Mouse (Mus musculus): ENCODE measurements around the gene Hoxb3. TPM values are rescaled to one million over a fixed set of nuclear protein-coding genes. Genes with fewer than 3 reads are reported as not detected.

The Hoxb3 gene
- total and polyA plus RNA-seq, 2 experiments from 2014 or later, result 9.2 TPM; not detected in 1

- Histone ChIP-seq H3K36me3 (ENCODE audit: insufficient read depth, low read length) (no peaks in the 10 kb centered on the region), H3K9me3 (ENCODE audit: low read length) (no peaks in the 10 kb centered on the region), H3K9ac (replicated peaks; ENCODE audit: low read length, poor library complexity, severe bottlenecking) (no peak overlapping the region), H3K27ac (ENCODE audit: low read depth, low read length) (no peak overlapping the region), H3K4me2 (ENCODE audit: low read depth, low read length, poor library complexity, severe bottlenecking) (no peak overlapping the region), H3K4me1 (ENCODE audit: insufficient read depth, low read length) (no peaks in the 10 kb centered on the region), H3K27me3 (ENCODE audit: insufficient read depth, low read length) (peaks cover 91% of the 10 kb centered on the region), H3K4me3 (ENCODE audit: low read depth, low read length) (no peak overlapping the region)
- ATAC-seq (ENCODE audit: low FRiP score) (no peak), DNase-seq (ENCODE audit: low spot score) (no peak)
- 16% methylated on average over 3 of the region's 3 CpGs for WGBS
- no peak for TF ChIP-seq CTCF (IDR thresholded peaks at IDR 0.05)
These were observed 48.6 kb downstream of the Hoxb3 start for GRCm38 (mm10) chr11:96371726-96372125.

DNA sequence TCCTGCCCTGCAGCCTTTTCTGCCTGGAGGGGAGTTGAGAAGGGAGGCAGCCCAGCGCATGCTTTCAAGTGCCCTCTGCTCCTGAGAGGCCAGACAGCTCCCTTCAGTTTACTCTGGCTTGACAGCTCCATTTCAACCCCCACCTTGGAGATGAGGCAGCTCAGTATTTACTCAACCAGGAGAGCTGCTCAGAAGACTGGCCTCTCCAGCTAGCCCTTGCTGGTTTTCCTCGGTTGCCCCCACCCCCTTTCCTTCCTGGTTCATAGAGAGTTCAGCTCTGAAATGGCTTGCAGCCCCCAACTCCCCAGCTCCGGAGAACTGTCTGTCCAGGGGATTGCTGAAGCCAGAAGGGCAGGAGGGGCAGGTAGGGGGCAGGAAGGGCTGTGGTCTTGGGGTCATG, 49.4 kb downstream of the Hoxb3 start:
- no peaks in the 10 kb centered on the region for H3K9me3 ChIP-seq (ENCODE audit: low read length)
- no peak for TF ChIP-seq CTCF (IDR thresholded peaks at IDR 0.05)
- no peak overlapping the region for H3K27ac ChIP-seq (ENCODE audit: low read depth, low read length)
- H3K36me3 ChIP-seq (ENCODE audit: insufficient read depth, low read length), result no peaks in the 10 kb centered on the region
- no peaks in the 10 kb centered on the region for H3K4me1 ChIP-seq (ENCODE audit: insufficient read depth, low read length)
- no peak overlapping the region for H3K9ac ChIP-seq (replicated peaks; ENCODE audit: low read length, poor library complexity, severe bottlenecking)
- ATAC-seq (ENCODE audit: low FRiP score), result no peak
- no peak for DNase-seq (ENCODE audit: low spot score)
- H3K4me3 ChIP-seq (ENCODE audit: low read depth, low read length), result no peak overlapping the region
- 6% methylated on average over 3 of the region's 3 CpGs for WGBS
- peaks cover 87% of the 10 kb centered on the region for H3K27me3 ChIP-seq (ENCODE audit: insufficient read depth, low read length)
- H3K4me2 ChIP-seq (ENCODE audit: low read depth, low read length, poor library complexity, severe bottlenecking), result no peak overlapping the region

DNA sequence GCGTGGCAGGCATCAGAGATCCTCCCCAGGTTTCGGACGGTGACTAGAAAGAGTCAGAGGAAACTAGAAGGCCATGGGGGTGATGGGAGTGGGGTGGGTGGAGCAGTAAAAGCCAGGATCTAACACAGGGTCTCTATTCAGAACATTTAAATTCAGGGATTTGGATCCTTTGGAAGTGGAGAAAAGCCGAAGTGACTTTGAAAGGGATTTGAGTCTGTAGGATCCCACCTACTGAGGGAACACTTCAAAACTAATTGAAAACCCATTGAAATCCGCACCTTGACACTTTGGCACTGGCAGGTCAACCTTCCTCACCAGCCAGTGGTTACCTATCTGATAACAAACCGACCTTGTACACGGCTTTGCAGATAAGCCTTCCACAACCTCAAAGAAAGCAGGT, 51.7 kb downstream of the Hoxb3 start:
- 3% methylated on average over 7 of the region's 7 CpGs for WGBS
- no peaks in the 10 kb centered on the region for H3K36me3 ChIP-seq (ENCODE audit: insufficient read depth, low read length)
- ATAC-seq (ENCODE audit: low FRiP score) (no peak), DNase-seq (ENCODE audit: low spot score) (no peak)
- H3K27ac ChIP-seq (ENCODE audit: low read depth, low read length), result no peak overlapping the region
- H3K4me2 ChIP-seq (ENCODE audit: low read depth, low read length, poor library complexity, severe bottlenecking), result no peak overlapping the region
- H3K27me3 ChIP-seq (ENCODE audit: insufficient read depth, low read length), result peaks cover 65% of the 10 kb centered on the region
- H3K9ac ChIP-seq (replicated peaks; ENCODE audit: low read length, poor library complexity, severe bottlenecking), result no peak overlapping the region
- no peak for TF ChIP-seq CTCF (IDR thresholded peaks at IDR 0.05)
- no peaks in the 10 kb centered on the region for H3K4me1 ChIP-seq (ENCODE audit: insufficient read depth, low read length)
- H3K9me3 ChIP-seq (ENCODE audit: low read length), result no peaks in the 10 kb centered on the region
- no peak overlapping the region for H3K4me3 ChIP-seq (ENCODE audit: low read depth, low read length)

DNA sequence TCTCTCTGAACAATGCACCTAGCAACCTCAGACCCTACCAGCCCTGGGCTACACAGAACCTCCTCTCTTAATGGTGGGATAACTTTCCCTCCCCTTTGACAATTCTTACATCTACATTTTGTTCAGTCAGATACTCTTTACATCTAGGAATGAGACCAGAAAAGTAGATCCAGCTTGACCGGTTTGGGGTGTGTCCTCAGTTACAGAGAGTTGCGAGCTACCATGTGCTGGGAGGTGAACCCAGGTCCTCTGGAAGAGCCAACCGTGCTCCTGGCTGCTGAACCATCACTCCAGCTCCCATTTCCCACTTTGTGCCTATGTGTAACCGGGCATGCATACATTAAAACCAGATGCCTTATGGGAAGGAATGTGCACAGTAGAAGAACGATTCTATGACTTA, 60.3 kb downstream of the Hoxb3 start:
- no peak overlapping the region for H3K4me3 ChIP-seq (ENCODE audit: low read depth, low read length)
- ATAC-seq (ENCODE audit: low FRiP score) (no peak), DNase-seq (ENCODE audit: low spot score) (no peak)
- H3K4me2 ChIP-seq (ENCODE audit: low read depth, low read length, poor library complexity, severe bottlenecking), result no peak overlapping the region
- H3K36me3 ChIP-seq (ENCODE audit: insufficient read depth, low read length), result no peaks in the 10 kb centered on the region
- no peak for TF ChIP-seq CTCF (IDR thresholded peaks at IDR 0.05)
- no peak overlapping the region for H3K27ac ChIP-seq (ENCODE audit: low read depth, low read length)
- no peak overlapping the region for H3K9ac ChIP-seq (replicated peaks; ENCODE audit: low read length, poor library complexity, severe bottlenecking)
- H3K9me3 ChIP-seq (ENCODE audit: low read length), result no peaks in the 10 kb centered on the region
- 76% methylated on average over 5 of the region's 5 CpGs for WGBS
- no peaks in the 10 kb centered on the region for H3K4me1 ChIP-seq (ENCODE audit: insufficient read depth, low read length)
- H3K27me3 ChIP-seq (ENCODE audit: insufficient read depth, low read length), result no peaks in the 10 kb centered on the region

DNA sequence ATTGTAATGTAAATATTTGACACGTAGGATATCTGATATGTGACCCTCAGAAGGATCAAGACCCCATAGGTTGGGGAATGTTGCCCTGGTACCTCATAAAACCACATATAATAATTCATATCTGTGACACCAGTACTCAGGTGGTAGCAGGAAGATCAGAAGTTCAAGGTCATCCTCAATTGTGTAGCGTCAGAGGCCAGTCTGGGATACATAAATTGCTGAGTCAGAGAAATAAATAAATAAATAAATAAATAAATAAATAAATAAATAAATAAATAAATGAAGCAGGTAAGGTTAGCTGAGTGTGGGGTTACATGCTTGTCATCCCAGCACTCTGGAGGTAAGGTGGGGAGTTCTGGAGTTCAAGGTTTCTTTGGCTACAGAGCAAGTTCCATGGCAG, 64.5 kb downstream of the Hoxb3 start:
- H3K4me1 ChIP-seq (ENCODE audit: insufficient read depth, low read length), result no peaks in the 10 kb centered on the region
- no peak overlapping the region for H3K9ac ChIP-seq (replicated peaks; ENCODE audit: low read length, poor library complexity, severe bottlenecking)
- H3K27ac ChIP-seq (ENCODE audit: low read depth, low read length), result no peak overlapping the region
- no peaks in the 10 kb centered on the region for H3K36me3 ChIP-seq (ENCODE audit: insufficient read depth, low read length)
- WGBS, result 88% methylated on average over 2 of the region's 2 CpGs
- H3K9me3 ChIP-seq (ENCODE audit: low read length), result no peaks in the 10 kb centered on the region
- DNase-seq (ENCODE audit: low spot score) (no peak), ATAC-seq (ENCODE audit: low FRiP score) (no peak)
- no peak overlapping the region for H3K4me2 ChIP-seq (ENCODE audit: low read depth, low read length, poor library complexity, severe bottlenecking)
- H3K27me3 ChIP-seq (ENCODE audit: insufficient read depth, low read length), result no peaks in the 10 kb centered on the region
- TF ChIP-seq CTCF (IDR thresholded peaks at IDR 0.05), result no peak
- no peak overlapping the region for H3K4me3 ChIP-seq (ENCODE audit: low read depth, low read length)

DNA sequence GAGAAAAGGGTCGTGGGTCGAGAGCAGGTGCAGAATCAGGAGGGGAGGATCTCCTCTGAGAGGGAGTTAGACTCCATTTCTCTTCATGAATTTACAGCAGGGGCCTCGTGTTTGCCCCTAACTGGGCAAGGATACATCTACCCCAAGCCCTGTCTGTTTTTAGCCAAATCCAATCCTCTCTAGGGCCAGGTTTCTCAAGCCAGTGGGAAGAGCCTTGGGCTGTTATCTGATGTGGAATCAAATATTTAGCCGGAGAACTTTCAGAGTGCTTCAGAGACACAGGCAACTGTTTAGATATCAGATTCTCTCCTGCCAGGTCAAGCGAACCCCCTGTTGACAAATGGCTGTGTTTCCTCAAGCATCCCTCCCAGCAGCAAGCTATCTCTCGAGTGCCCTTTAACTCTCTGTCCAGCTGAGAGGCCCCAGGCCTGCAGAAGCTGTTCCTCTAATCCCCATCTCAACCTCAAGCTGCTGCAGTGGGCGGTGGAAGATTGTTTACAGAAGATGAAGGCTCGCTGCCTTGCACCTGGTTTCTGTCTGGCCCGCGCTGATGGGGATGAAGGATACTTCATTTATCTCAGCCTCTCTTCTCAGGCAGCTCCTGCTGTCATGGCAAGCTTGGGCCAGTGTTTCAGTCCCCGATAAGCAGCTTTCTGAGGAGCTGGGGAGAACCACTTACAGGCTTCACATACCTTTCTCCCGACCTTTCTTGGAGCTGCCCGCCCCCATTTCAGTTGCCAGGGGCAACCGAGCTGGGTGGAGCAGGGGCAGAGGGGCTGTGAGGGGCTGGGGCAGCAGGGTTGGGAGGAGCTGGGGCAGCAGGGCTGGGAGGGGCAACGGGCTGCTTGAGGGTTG, 73.9 kb downstream of the Hoxb3 start:
- H3K9me3 ChIP-seq (ENCODE audit: low read length), result no peaks in the 10 kb centered on the region
- no peak overlapping the region for H3K9ac ChIP-seq (replicated peaks; ENCODE audit: low read length, poor library complexity, severe bottlenecking)
- no peaks in the 10 kb centered on the region; the same call in 1 of the 2 replicates for H3K4me1 ChIP-seq (ENCODE audit: insufficient read depth, low read length)
- no peaks in the 10 kb centered on the region; the same call in 1 of the 2 replicates for H3K27me3 ChIP-seq (ENCODE audit: insufficient read depth, low read length)
- ATAC-seq (ENCODE audit: low FRiP score) (no peak), DNase-seq (ENCODE audit: low spot score) (no peak)
- no peak overlapping the region for H3K4me3 ChIP-seq (ENCODE audit: low read depth, low read length)
- no peaks in the 10 kb centered on the region for H3K36me3 ChIP-seq (ENCODE audit: insufficient read depth, low read length)
- no peak for TF ChIP-seq CTCF (IDR thresholded peaks at IDR 0.05)
- H3K4me2 ChIP-seq (ENCODE audit: low read depth, low read length, poor library complexity, severe bottlenecking), result no peak overlapping the region
- no peak overlapping the region for H3K27ac ChIP-seq (ENCODE audit: low read depth, low read length)
- WGBS, result 15% methylated on average over 15 of the region's 15 CpGs

MicroRNAs within 50 kb of the gene (microRNA counts, 519-probe panel; counts per million panel counts)
- 2,177 counts per million, percentile 65 among the panel's probes with 10 or more counts for microRNA mmu-miR-10a

Small RNAs within 50 kb of the gene (microRNA-seq; reads per million reads assigned to microRNA genes)
- 511 reads per million, percentile 65 among the genes with 10 or more reads in this experiment for gene Mir10a (ENCODE audit: borderline number of aligned reads)

Other genes with a start within 250 kb of the Hoxb3 start
- 469 and 710 TPM in 2 replicates for gene Atp5g1, start 247.7 kb upstream of the Hoxb3 start, total RNA-seq (2014; rRNA removed)
- 984 and 1,088 TPM in 2 replicates for gene Atp5g1, start 247.7 kb upstream of the Hoxb3 start, polyA plus RNA-seq (2015; fragmentation: Nextera tagmentation; extraction: Ambion mirVana)
- not detected in 2 replicates for gene Calcoco2, start 211.4 kb upstream of the Hoxb3 start, total RNA-seq (2014; rRNA removed)
- not detected in 2 replicates for gene Calcoco2, start 211.4 kb upstream of the Hoxb3 start, polyA plus RNA-seq (2015; fragmentation: Nextera tagmentation; extraction: Ambion mirVana)
- gene Ttll6, start 189.5 kb upstream of the Hoxb3 start, total RNA-seq (2014; rRNA removed), result 0.16 and 0.38 TPM in 2 replicates
- 0.16 and 0.39 TPM in 2 replicates for gene Ttll6, start 189.5 kb upstream of the Hoxb3 start, polyA plus RNA-seq (2015; fragmentation: Nextera tagmentation; extraction: Ambion mirVana)
- gene Hoxb13, start 129.0 kb upstream of the Hoxb3 start, total RNA-seq (2014; rRNA removed), result not detected in 2 replicates
- gene Hoxb13, start 129.0 kb upstream of the Hoxb3 start, polyA plus RNA-seq (2015; fragmentation: Nextera tagmentation; extraction: Ambion mirVana), result not detected in 2 replicates
- not detected in 2 replicates for gene Hoxb9, start 51.9 kb upstream of the Hoxb3 start, total RNA-seq (2014; rRNA removed)
- gene Hoxb9, start 51.9 kb upstream of the Hoxb3 start, polyA plus RNA-seq (2015; fragmentation: Nextera tagmentation; extraction: Ambion mirVana), result not detected in 2 replicates
- gene Hoxb8, start 41.4 kb upstream of the Hoxb3 start, total RNA-seq (2014; rRNA removed), result 3.4 TPM in 1 of 2 replicates, not detected in the other
- not detected in 2 replicates for gene Hoxb8, start 41.4 kb upstream of the Hoxb3 start, polyA plus RNA-seq (2015; fragmentation: Nextera tagmentation; extraction: Ambion mirVana)
- 0.19 TPM in 1 of 2 replicates, not detected in the other for gene Hoxb7, start 36.7 kb upstream of the Hoxb3 start, total RNA-seq (2014; rRNA removed)
- gene Hoxb7, start 36.7 kb upstream of the Hoxb3 start, polyA plus RNA-seq (2015; fragmentation: Nextera tagmentation; extraction: Ambion mirVana), result not detected in 2 replicates
- gene Hoxb6, start 30.9 kb upstream of the Hoxb3 start, total RNA-seq (2014; rRNA removed), result 0.22 TPM in 1 of 2 replicates, not detected in the other
- gene Hoxb6, start 30.9 kb upstream of the Hoxb3 start, polyA plus RNA-seq (2015; fragmentation: Nextera tagmentation; extraction: Ambion mirVana), result not detected in 2 replicates
- 1.5 TPM in 1 of 2 replicates, not detected in the other for gene Hoxb5, start 20.0 kb upstream of the Hoxb3 start, total RNA-seq (2014; rRNA removed)
- not detected in 2 replicates for gene Hoxb5, start 20.0 kb upstream of the Hoxb3 start, polyA plus RNA-seq (2015; fragmentation: Nextera tagmentation; extraction: Ambion mirVana)
- gene Hoxb4, start 5.1 kb upstream of the Hoxb3 start, total RNA-seq (2014; rRNA removed), result 0.09 and 0.66 TPM in 2 replicates
- gene Hoxb4, start 5.1 kb upstream of the Hoxb3 start, polyA plus RNA-seq (2015; fragmentation: Nextera tagmentation; extraction: Ambion mirVana), result not detected in 2 replicates
- gene Hoxb2, start 27.2 kb downstream of the Hoxb3 start, total RNA-seq (2014; rRNA removed), result 0.52 and 1.2 TPM in 2 replicates
- gene Hoxb2, start 27.2 kb downstream of the Hoxb3 start, polyA plus RNA-seq (2015; fragmentation: Nextera tagmentation; extraction: Ambion mirVana), result not detected in 2 replicates
- not detected in 2 replicates for gene Hoxb1, start 42.4 kb downstream of the Hoxb3 start, total RNA-seq (2014; rRNA removed)
- not detected in 2 replicates for gene Hoxb1, start 42.4 kb downstream of the Hoxb3 start, polyA plus RNA-seq (2015; fragmentation: Nextera tagmentation; extraction: Ambion mirVana)
- gene Skap1, start 141.3 kb downstream of the Hoxb3 start, total RNA-seq (2014; rRNA removed), result 1.0 and 2.8 TPM in 2 replicates
- 2.0 and 3.2 TPM in 2 replicates for gene Skap1, start 141.3 kb downstream of the Hoxb3 start, polyA plus RNA-seq (2015; fragmentation: Nextera tagmentation; extraction: Ambion mirVana)

Measured in midbrain, postnatal 0 days (tissue).